Mouse (Mus musculus): ENCODE results near the gene Slc8b1.
A peak's percentile ranks its signal among the peaks of the same experiment; 100 is the strongest.
"Not testable (repeated sequence)": the region's sequence is repeated elsewhere in the genome, so short reads cannot be mapped to it uniquely, and the experiment has no call there.

The Slc8b1 gene

DNA sequence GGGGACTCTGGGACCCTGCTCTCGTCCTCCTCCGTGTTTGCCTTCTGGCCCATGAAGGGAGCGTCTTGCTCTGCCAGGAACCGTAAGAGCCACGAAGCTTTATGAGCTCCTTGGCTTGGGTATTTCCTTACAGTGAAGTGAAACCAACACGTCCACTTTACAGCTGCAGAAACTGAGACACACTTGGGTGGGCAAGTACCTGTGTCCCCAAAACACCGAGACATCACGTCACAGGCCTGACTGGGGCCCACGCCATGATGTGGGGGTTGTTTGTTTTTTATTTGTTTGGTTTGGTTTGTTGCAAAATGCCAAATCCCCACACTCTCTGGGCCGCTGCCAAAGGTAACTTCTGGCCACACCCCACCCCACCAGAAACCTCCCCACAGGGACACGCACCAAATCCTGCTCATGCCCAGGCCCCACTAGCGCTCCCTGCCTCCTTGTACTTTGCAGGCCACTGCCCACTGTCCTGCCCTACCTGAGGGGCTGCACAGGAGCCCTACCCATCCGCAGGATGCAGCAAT lies 15.2 kb upstream of the Slc8b1 start:
- DNase-seq = no peak

DNA sequence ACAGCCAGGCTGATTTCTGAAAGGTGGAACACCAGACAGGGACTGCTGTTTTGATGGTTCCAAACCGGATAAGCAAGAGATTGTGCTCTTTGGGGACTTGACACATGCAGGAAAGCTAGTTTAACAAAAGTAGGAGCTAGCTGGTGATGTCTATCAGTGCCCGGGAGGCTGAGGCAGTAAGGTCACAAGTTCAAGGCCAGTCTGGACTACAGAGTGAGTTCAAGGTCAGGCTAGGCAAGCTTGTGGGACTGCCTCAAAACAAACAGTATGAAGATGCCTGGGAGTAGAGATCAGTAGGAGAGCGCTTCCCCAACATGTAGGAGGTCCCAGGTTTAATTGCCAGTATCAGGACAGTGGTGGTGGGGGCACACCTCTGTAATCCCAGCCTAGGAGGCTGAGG lies 13.9 kb upstream of the Slc8b1 start:
- DNase-seq = no peak

DNA sequence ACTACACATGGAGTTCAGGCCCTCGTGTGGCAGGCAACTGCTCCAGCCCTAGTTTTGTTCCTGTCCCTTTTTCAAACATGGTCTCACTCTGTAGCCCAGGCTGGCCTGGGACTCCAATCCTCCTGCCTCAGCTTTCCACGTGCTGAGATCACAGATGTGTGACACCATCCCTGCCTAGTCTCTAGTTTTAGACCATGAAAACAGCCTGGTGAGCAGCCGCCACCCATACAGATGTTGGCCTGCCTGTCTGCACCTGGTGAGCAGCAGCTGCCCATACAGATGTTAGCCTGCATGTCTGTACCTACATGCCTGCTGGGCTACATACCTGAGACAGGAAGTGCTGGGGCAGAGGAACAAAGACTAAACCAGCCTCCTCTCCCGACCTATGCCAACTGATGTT lies 11.8 kb upstream of the Slc8b1 start:
- no peak for DNase-seq

DNA sequence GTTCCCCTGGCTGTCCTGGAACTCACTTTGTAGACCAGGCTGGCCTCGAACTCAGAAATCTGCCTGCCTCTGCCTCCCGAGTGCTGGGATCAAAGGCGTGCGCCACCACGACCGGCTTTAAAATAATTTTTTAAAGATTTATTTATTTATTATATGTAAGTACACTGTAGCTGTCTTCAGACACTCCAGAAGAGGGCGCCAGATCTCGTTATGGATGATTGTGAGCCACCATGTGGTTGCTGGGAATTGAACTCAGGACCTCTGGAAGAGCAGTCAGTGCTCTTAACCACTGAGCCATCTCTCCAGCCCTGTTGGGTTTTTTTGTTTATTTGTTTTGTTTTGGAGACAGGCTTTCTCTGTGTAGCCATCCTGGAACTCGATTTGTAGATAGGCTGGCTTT lies 10.4 kb upstream of the Slc8b1 start:
- DNase-seq = not testable (repeated sequence)

DNA sequence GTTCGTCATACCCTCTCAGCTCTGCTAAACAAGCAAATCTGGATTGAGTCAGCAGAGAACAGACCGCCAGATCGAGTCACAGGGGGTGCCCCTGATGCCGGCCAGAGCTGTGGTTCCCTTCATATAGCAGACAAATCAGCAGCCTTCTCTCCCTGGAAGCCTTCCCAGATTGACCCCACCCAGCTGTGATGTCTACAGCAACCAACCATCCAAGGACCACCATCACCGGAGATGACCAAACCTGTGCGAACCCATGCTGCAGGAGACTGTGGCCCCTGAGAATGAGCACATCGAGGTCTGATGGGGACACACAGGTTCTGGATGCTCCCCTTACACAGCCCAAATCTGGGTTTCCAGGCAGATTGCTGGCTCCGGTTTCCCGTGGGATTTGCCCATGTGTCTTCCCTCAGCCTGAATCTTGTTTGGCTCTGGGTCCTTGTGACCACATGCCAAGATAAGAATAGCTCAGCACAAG lies 8.8 kb upstream of the Slc8b1 start:
- DNase-seq = no peak

DNA sequence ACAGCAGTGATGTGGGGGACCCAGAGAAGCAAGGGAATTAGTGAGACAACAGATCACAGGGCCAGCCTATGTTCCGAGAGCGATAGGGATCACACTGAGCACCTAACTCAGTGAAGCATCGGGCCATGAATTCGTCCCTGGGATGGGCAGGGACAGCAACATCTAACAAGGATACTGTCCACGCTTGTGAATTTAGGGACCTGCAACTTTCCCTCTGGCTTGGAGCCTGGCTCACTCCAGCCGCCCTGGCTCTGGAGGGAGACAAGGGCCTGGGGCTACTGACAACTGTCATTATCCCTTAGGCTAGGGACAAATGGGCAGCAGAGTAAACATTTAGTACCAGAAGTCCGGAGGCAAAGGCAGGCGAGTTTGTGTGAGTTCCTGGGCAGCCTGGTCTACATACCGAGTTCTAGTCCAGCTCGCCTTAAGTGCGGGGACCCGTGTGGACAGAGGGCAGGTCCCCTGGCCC lies 8.3 kb upstream of the Slc8b1 start:
- DNase-seq = no peak

DNA sequence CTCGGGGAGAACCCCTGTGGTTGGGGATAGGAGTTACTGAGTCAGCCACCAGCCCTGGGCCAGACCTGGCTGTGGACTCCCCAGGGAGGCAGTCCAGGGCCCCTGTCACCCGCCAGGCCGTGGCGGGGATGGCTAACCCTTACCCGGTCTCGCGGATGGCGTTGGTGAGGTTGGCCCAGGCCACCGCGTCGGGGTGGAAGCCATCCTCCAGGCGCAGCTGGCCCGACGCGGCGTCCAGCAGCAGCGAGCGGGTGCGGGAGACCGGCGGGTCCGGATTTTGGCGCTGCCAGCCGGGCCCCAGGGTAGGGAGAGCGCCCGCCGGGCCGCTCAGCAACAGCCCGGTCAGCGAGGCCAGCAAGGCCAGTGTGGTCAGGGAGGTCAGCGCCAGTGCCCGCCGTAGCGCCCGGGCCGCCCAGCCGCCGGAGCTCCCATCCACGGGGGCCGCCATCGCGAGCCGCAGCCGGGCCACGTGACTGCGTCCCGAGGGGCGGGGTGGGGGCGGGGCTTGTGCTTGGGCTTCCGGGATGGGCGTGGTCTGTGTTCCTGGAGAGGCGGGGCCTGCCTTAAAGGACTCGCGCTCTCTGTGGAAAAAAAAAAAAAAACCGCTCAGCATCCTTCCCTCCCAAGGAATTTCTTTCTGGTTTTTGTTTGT lies 7.7 kb upstream of the Slc8b1 start, which contains the start of gene Plbd2:
Plbd2 (minus strand) TSS at position 482 of the 652 bp plus-strand sequence.
- DNase-seq = peak; percentile 92 to 95

DNA sequence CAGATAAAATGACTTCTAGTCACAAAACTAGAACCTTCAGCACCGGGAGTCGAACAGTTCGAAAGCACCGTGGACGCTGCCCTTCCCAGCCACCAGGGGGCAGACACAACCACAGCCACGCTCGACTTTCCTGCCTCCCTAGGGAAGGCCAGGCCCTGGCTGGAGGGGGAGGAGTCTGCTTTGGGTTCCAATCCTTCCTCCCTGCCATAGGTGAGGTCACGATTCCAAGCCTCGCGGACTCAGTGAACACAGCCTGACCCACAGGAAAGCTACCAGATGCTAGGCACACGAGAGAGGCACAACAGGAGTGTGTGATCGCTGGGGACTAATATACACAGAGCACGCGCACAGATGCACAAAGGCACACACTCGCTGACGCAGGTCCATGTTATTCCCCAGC lies 5.6 kb upstream of the Slc8b1 start:
- DNase-seq = peak; percentile 85 to 86

DNA sequence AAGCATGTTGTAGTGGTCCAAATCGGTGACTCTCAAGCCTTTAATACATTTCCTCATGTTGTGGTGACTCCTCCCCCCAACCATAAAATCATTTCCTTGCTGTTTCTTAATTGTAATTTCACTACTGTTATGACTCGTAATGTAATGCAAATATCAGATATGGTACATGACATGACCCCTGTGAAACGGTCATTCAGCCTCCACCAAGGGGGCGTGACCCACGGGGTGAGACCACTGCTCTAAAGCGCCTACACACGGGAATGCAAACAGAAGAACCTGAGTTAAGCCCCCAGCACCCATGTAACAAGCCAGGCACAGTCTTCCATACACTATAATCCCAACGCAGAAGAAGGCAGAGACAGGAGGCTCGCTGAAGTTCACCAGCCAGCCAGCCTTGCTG lies 5.2 kb upstream of the Slc8b1 start:
- no peak for DNase-seq

DNA sequence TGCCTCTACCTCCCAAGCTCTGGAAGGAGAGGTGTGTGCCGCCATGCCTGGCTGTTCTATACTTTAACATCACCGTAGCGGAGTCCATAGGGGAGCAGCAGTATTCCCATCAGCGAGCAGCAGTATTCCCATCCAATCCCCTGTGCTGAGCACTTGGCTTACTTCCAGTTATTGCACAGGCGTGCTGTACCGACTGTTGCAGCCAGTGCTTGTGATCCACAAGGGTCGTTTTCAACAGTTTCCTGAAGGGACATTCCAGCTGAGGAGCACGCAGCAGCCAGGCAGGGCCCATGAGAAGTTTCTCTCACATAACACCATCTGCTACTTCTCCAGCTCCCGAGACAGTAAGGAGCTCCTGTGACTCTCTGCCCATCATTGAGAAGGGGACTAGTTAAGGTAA lies 4.5 kb upstream of the Slc8b1 start:
- no peak for DNase-seq

DNA sequence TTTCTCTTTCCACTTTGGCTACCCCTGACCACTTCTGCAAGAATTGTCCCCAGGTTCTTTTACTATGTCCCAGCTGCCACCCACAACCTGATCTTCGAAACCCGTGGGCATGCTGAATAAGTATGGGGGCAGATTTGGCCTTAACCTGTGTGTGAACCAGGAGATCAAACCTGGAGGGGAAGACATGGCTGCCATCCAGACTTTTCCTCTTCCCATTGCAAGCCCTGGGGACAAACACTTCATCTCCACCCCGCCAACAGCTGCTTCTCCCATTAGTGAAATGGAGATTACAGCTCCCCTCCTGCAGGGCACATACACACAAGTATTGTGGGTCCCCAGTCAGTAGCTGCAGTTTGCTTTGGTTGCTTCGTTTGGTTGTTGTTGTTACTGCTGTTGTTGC lies 3.7 kb upstream of the Slc8b1 start:
- DNase-seq = no peak

DNA sequence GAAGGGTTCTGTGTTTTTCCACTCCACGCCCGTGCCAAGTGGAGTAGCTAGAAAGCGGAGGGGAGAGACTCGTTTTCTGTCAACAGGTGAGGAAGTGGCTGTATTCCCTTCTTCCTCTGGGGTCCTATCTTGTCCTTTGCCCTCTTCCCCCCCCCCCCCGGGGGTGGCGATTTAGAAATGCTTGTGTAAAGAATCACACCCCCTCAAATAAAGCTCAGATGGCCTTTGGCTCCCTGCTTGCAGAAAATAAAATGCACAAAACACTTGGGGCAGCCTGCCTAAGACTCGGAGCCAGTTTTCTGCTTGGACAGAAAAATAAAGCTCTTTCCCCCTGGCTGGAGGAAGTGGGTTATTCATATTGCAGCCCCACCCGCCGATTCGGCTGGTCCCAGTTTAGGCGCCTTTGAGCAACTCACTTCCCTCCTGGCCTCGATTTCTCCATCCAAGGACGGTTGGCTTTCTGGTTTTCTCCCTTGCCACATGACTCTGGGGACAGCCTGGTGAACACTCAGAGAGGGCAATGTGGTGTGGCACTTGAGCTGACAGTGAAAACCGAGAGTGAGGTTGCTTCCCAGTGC lies 764 bp downstream of the Slc8b1 start:
- peak; percentile 32 to 45 for DNase-seq

DNA sequence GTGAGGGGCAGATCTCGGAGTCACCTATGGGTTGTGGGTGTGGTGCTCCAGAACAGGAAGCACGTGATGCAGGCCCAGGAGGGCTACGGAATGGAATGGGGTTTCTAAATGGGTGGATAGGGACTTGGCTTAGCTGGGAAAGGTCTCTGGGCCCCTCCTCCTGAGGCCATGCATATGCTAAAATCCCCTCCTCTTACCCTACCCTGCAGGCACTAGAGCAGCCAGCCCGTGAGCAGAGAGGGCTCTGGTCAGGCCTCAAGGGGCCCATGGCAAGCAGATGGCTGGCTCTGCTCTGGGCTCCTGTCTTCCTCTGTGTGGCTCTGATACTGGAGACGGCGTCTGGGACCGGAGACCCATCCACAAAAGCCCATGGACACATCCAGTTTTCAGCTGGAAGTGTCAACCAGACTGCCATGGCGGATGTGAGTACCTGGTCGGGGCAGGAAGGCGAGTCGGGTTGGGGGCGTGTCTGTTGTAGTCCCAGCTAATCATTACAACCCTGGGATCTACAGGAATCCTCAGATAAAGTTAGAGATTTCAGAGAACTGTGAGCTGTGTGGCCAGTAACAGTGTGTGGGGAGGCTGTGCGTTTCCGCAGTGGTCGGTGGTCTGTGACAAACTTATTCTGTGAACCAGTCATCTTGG lies 2.1 kb downstream of the Slc8b1 start:
- peak; percentile 61 to 75 for DNase-seq

DNA sequence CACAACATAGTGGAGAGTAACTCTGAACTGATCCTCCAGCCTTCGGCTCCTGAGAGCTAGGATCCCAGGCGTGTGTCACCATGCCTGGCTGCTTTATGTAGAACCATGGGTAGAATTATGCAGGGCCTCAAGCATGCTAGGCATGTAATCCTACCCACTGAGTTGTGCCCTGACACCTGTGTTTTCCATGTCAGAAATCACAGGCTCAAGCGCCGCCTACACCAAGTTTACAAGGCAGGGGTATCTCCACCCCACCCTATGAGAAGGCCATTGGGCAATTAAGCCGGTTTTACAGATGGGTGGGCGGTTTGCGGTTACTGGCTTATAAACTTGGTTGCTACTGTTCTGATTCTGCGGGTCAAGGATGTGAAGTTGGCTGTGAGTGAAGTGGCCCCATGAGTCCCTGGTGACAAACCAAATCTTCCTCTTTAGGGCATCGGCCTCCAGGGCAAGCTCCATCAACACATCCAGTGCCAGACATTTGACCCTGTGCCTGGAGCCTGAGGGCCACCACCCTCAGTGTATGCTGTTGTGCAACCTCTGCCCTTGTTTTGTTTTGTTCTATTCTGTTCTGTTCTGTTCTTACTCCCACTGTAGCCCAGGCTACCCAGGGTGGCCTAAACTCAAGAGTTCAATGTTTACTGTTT lies 3.2 kb downstream of the Slc8b1 start:
- no peak for DNase-seq

DNA sequence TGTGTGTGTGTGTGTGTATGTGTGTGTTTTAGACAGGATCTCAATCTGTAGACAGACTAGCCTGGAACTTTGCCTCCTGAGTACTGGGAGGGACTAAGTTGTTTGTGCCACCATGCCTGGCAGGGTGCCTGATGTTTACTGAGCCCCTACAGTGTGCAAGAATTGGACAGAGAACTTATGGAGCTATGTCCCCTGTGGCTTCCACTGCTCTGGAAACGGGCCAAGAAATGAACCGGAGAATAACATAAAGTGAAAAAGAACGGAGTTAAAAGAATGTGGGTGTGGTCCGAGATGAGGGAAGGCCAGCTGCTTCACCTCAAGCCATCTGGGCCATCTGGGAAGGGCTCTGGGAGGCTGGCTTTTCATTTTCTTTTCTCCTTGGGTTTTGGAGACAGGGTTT lies 3.8 kb downstream of the Slc8b1 start:
- DNase-seq = peak; percentile 66 to 80

DNA sequence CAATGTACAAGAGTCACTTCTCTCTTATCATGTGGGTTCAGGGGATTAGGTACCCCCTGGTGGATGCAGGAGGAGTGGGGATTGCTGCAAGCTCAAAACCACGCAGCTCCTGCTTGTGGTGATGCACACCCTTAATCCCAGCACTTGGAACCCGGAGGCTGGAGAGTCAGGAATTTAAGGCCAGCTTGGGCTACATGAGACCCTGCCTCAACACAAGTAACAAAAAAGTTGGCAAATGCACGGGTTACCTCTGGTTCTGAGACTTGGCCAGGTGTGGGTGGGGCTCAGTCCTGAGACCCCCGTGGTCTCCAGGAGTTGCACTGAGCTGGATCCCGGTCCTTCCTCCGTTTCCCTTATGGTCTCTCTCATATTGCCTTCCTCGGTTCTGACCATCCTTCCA lies 4.5 kb downstream of the Slc8b1 start:
- no peak for DNase-seq

DNA sequence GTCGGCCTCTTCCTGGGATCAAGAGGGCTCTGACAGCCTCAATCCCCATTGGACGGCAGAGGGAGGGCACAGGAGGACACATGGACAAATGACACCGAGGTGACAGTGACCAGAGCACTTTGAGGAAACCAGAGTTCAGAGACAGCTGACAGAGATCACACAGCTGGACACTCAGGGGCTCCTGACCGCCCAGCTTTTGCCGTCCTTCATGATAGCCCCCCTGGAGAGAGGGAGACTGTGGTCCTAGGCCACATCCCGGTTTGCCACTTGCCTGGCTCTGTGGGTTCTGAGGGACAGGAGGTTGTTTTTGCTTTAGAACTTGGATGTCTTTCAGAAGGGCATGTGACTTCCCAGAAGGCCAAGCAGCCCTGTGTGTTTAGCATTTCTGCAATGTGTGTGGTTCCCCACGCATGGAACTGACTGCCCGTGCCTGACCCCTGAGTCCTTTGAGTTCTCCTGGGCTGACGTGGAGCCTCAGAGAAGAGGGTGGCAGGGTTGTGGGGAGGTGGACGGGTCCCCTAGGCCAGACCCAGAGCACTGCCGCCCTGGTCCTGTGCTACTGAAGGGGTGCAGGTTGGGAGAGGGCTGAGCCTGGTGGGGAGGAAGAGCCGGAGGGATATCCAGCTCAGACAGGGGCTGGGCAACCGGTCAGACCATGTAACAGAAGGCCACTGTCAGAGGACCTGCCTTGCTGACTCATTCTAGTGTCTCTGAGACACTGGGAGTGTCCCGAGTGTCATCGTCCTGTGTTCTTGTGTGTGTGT lies 5.4 kb downstream of the Slc8b1 start:
- DNase-seq = peak; percentile 27 to 46

DNA sequence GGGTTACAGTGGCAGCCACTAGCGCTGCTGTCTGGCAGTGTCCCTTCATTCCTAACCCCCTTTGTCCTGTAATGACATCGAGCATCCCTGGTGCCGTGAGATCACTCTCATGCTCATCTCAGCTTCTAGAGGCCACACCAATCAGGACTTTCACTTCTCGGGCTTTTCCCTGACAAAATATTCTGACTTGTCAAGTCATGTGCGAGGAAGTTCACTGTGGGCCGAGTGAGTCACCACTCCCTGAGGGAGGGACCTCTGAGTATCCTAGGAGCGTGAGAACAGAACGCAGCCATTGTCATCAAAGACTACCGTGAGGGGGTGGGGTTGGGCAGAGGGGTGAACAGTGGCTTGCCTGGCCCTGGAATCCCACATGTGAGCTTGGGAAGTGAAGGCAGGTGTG lies 6.6 kb downstream of the Slc8b1 start:
- peak in 1 of 2 experiments; percentile 31 for DNase-seq

DNA sequence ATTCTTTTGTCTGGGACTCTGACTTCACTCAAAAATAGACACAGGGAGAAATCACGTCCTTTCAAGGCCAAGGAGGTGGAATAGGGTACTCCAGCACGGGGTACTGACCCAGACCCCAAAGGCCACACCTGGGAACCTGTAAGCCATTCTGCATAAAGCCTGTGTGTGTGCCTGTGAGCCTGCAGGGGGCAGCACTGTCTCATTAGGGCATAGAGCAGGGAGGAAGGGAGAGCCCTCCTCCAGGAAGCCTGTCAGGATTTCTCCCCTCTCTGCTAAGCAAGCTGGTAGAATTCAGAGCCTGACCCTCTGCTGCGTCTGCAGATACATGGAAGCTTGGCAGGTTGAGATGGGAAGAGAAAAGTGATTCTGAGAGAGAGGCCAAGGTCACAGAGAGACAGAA lies 11.7 kb downstream of the Slc8b1 start:
- peak; percentile 65 to 71 for DNase-seq

DNA sequence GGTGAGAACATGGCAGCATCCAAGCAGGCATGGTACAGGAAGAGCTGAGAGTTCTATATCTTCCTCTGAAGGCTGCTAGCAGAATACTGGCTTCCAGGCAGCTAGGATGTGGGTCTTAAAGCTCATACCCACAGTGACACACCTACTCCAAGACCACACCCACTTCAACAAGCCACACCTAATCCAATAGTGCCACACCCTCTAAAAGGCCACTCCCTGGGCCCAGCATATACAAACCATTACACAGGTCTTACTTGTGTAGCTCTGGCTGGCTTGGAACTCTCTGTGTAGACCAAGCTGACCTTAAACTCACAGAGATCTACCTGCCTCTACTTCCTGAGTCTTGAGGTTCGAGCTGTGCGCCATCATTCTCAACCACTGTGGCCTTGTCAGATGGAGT lies 13.8 kb downstream of the Slc8b1 start:
- no peak for DNase-seq

DNA sequence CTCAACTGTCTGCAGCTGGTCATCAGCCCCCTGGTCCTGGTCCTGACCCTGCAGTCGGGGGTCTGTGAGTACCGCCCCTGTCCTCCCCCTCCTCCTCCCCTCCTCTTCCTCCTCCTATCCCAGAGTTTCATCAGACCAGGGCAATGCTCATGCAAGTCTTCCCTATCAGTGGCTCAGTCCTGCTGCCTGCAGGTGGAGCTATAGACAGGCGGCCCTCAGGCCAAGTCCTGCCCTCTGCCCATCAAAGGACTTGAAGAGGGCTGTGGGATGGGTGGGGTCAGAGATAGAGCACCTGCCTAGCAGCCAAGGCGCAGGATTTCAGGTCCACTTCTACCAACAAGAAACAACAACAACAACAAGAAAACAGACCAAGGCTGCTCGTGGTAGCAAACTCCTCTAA lies 14.8 kb downstream of the Slc8b1 start:
- DNase-seq = no peak

DNA sequence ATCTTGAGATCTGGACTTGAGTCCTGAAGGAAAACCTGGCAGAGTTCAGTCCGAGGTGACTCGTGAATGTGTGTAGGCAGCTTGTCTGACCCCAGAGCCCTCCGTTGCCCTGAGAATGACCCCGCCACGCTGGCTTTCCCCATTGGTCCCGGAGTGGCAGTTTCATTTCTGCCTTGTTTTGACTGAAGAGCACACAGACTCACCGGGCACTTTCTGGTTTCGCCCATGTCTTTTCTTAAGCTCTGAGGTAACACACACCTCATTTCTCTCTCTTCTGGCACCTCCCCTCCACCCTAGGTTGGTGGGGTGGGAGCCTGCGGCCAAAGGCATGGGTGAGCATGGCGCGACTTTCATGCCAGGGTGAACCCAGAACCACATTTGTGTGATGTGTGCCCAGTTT lies 15.3 kb downstream of the Slc8b1 start:
- no peak for DNase-seq

All from kidney, postnatal 4 days (tissue).